Mouse (Mus musculus) gastrocnemius, postnatal 14 days (tissue): ENCODE data around the gene Diras1. TPM values are rescaled to one million over a fixed set of nuclear protein-coding genes. Genes with fewer than 3 reads are reported as not detected.
A peak's percentile ranks its signal among the peaks of the same experiment; 100 is the strongest.
"Not testable (repeated sequence)": the region's sequence is repeated elsewhere in the genome, so short reads cannot be mapped to it uniquely, and the experiment has no call there.

Source experiments
- DNase-seq: peaks from one replicate; pipeline ENCODE4 v3.0.0; 2021; ENCODE audit warnings: mixed read lengths
- intact Hi-C: fragments of 180-260 bp; cut with DNase I; formaldehyde crosslinking; loops from one replicate; pipeline ENCODE4 v1.15.1; 2025; ENCODE audit warnings: low total_unique reads
- long read RNA-seq, 2 experiments: library from polyadenylated mRNA; stranded (forward); transcript quantifications; one replicate each; pipeline ENCODE4 v2.0.0; 2021
- total RNA-seq, 2 experiments: library from RNA; stranded (reverse); gene quantifications; 2 replicates each; pipeline ENCODE4 v1.2.3; 2021

Diras1 gene
- total RNA-seq = under 1 TPM; 0.24 to 0.72 TPM
- long read RNA-seq, experiment 1 = 0 reads
- long read RNA-seq, experiment 2 = 0 reads

GRCm38 (mm10) chr10:81025639-81026275 lies at the start of gene Diras1:
Gene Diras1 (minus strand): TSS chr10:81025662.
- intact Hi-C loops = no loop called here
- DNase-seq = no peak

- no peak for DNase-seq
- intact Hi-C loops = no loop called here
These were observed 48.0 kb upstream of the Diras1 start for GRCm38 (mm10) chr10:81073464-81073863.

GRCm38 (mm10) chr10:81072290-81072689 lies 46.8 kb upstream of the Diras1 start:
- intact Hi-C loops = no loop called here
- no peak for DNase-seq

GRCm38 (mm10) chr10:81069836-81070235 lies 44.4 kb upstream of the Diras1 start, which contains the start of gene Thop1:
Gene Thop1 (plus strand): TSS chr10:81070035.
- intact Hi-C loops = no loop called here
- peak; percentile 98 for DNase-seq

- intact Hi-C loops = no loop called here
- DNase-seq = no peak
These were observed 43.2 kb upstream of the Diras1 start for GRCm38 (mm10) chr10:81068706-81069105.

GRCm38 (mm10) chr10:81064519-81064918 lies 39.1 kb upstream of the Diras1 start:
- intact Hi-C loops = not testable (repeated sequence)

GRCm38 (mm10) chr10:81062710-81063109 lies 37.2 kb upstream of the Diras1 start:
- intact Hi-C loops = no loop called here
- no peak for DNase-seq

More at GRCm38 (mm10) chr10:81064519-81064918, 39.1 kb upstream of the Diras1 start:
- DNase-seq = not testable (repeated sequence)

GRCm38 (mm10) chr10:81059603-81060543 lies 34.4 kb upstream of the Diras1 start, which contains the start of gene Sgta:
Gene Sgta (minus strand): TSS chr10:81060181.
- intact Hi-C loops = no loop called here
- DNase-seq = peak; percentile 98

- no peak for DNase-seq
These were observed 33.4 kb upstream of the Diras1 start for GRCm38 (mm10) chr10:81058896-81059295.

GRCm38 (mm10) chr10:81057406-81058130 lies 32.1 kb upstream of the Diras1 start:
- DNase-seq = no peak
- intact Hi-C loops = no loop called here

More at GRCm38 (mm10) chr10:81058896-81059295, 33.4 kb upstream of the Diras1 start:
- intact Hi-C loops = no loop called here

GRCm38 (mm10) chr10:81055802-81056340 lies 30.4 kb upstream of the Diras1 start:
- DNase-seq, intact Hi-C loops: not testable (repeated sequence)

- intact Hi-C loops = no loop called here
- DNase-seq = no peak
These were observed 29.7 kb upstream of the Diras1 start for GRCm38 (mm10) chr10:81055169-81055568.

- intact Hi-C loops = no loop called here
- no peak for DNase-seq
These were observed 27.1 kb upstream of the Diras1 start for GRCm38 (mm10) chr10:81052577-81052976.

GRCm38 (mm10) chr10:81051133-81051532 lies 25.7 kb upstream of the Diras1 start:
- intact Hi-C loops = no loop called here
- DNase-seq = no peak

GRCm38 (mm10) chr10:81050645-81051044 lies 25.2 kb upstream of the Diras1 start:
- intact Hi-C loops = no loop called here
- DNase-seq = no peak

GRCm38 (mm10) chr10:81045246-81045645 lies 19.8 kb upstream of the Diras1 start:
- DNase-seq = not testable (repeated sequence)
- intact Hi-C loops = loop anchor here (5.0 kb wide), 1 partner anchor 43 kb away; no protein-coding TSS in a partner anchor

GRCm38 (mm10) chr10:81041458-81042175 lies 16.2 kb upstream of the Diras1 start:
- DNase-seq = peak; percentile 69
- intact Hi-C loops = no loop called here

GRCm38 (mm10) chr10:81036988-81037580 lies 11.6 kb upstream of the Diras1 start, which contains the start of gene Slc39a3:
Gene Slc39a3 (minus strand): TSS chr10:81037426.
- peak; percentile 97 for DNase-seq
- intact Hi-C loops = no loop called here
